Mouse (Mus musculus) spleen, embryonic (tissue): Measurements from ENCODE around the gene Atn1.
"Not testable (repeated sequence)": the region's sequence is repeated elsewhere in the genome, so short reads cannot be mapped to it uniquely, and the experiment has no call there.

Experiments
- CTCF ChIA-PET: fragments of 350-600 bp; sonication (Branson Sonifier 250); formaldehyde crosslinking; loops from one replicate; lab custom pipeline; 2022; lab: Charles Lee

Atn1 gene

DNA sequence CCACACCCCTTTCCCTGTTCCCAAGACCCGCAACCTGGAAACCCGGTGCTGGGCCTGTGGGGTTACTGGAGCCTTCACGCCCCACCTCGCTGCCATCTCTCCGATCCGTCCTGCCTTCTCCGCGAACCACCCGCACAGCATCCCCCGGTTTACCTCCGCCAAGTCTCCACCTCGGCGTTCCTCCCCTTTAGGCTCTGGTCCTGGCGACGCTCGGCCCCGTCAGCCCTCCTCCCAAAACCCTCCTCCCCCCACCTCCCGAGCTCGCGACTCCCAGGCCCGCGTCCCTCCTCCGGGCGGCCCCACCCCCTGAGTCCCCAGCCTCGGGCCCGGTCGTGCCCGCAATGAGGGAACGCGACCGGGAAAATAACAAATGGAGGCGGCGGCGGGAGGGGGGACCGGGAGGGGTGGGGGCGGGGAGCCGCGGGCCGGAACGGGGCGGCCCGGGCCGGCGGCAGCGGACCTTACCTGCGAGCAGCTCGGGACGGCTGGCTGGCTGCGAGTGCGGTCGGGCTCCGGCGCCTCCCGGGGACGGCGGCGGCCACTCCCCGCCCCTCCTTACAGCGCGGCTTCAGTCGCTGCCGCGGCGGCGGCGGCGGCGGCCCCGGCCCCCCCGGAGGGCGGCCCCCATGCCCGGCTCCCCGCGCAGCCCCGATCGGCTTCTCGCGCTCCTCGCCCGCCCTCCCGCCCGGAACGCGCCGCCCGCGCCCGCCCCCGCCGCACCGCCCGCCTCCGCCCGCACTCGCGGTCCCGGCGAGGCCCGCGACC is at the start of gene Atn1, which contains the start of gene Gm45234:
TSS of gene Atn1 (minus strand) at position 694 of the 765 bp plus-strand sequence.
TSS of gene Gm45234 (minus strand) at position 191 of the 765 bp plus-strand sequence.
- CTCF ChIA-PET: interaction anchor here (0.6 to 1.3 kb wide), 4 partner anchors 31 to 348 kb away, joined by 3 to 9 read pairs (median 5); no protein-coding TSS in a partner anchor

DNA sequence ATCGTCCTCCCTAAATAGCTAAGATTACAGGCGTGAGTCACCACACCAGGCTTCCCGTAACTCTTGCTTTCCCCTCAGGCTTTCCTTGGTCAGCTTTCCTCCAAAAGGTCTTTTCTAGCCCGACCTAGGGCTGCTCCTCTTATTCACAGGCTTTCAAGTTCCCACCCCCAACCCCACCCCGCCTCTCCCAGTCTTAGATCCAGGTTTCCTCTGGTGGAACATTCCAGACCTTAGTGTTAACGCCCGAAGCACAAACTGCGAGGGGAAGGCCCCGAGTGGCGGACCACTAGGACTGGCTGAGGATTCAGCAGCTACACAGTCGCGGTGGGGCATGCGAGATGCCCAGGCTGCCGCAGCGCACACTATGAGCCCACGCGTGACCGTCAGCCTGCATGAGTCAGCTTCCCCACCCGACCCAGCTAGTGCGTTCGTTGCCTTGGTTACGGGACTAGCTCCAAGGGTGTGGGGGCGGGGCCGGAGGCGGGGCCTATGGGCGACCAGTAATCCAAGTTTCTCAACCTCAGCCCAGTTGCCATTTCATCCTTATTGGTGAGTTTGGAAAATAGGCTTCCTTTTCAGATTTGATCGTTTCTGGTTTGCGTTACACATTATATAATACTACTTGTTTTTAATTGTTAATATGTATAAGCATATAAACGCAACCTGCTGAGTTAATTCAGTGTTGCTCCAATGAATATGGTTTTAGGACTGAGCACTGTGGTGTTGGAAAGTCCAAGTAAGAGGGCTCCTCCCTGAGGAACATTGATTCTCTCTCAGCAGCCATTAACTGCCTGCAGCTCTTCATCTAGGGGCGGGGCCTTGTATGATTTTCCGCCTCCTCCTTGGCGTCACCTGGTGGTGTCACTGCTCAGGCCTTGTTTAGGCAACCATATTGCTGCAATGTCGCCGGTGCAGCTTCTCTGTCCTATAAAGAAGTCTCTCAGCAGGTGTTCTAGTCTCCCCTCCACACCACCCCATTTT is 49.3 kb upstream of the Atn1 start:
- CTCF ChIA-PET: interaction anchor here (0.7 kb wide), 1 partner anchor 68 kb away, joined by 5 read pairs; no protein-coding TSS in a partner anchor

DNA sequence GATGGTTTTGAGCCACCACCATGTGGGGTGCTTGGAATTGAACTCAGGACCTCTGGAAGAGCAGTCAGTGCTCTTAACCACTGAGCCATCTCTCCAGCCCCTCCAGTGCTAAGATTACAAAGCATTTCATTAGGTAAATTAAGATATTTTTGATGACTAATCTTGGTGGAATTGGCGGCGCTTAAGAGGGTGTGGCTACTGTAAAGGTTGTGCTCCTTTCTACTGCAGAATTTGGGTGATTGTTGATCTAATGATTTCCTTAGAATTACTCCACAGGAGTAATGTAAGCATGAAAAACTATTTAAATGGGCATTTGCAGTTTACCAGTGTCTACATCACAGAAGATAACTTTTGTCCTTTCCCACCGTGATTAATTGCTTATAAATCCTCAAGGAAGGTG is 48.0 kb upstream of the Atn1 start:
- CTCF ChIA-PET: no interaction called here

DNA sequence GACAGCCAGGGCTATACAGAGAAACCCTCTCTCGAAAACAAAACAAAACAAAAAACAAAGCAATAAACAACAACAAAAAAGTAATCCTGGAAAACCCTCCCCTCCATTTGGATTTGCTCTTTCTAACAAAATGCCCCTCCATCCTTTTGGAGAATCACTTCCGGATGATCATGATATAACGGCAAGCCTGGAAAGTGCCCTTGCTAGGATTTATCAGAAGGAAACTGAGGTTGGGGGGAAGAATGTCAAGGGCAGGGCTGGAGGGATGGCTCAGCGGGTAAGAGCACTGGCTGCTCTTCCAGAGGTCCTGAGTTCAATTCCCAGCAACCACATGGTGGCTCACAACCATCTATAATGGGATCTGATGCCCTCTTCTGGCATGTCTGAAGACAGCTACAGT is 47.4 kb upstream of the Atn1 start:
- CTCF ChIA-PET: not testable (repeated sequence)

DNA sequence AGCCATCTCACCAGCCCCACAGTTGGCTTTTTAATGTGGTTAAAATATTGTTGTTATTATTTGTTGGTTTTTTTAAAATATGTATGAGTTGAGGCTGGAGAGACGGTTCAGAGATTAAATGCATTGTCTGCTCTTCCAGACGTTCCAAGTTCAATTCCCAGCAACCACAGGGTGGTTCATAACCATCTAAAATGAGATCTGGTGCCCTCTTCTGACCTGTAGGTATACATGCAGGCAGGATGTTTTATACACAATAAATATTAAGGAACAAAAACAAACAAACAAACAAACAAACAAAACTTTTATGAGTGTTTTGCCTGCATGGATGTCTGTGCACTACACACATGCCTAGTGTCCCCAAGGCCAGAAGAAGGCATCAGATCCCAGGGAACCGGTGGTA is 46.7 kb upstream of the Atn1 start:
- CTCF ChIA-PET: interaction anchor here (0.7 kb wide), 1 partner anchor 798 kb away, joined by 3 read pairs; no protein-coding TSS in a partner anchor

DNA sequence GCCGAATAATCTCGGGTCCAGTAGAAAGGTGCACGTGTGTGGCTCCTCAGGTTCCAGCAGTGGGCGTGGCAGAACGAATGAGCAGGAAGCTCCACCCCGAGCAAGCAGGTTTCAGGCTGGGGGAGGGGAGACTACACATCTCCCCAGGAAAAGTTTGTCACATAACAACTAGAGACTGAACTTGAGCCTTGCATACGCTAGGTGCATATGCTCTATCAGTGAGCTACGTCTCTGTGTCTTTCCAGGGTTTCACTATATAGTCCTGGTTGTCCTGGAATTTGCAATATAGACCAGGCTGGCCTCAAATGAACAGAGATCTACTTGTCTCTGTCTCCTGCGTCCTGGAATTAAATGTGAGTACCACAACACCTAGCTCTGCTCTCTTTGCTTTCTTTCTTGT is 46.1 kb upstream of the Atn1 start:
- CTCF ChIA-PET: not testable (repeated sequence)

DNA sequence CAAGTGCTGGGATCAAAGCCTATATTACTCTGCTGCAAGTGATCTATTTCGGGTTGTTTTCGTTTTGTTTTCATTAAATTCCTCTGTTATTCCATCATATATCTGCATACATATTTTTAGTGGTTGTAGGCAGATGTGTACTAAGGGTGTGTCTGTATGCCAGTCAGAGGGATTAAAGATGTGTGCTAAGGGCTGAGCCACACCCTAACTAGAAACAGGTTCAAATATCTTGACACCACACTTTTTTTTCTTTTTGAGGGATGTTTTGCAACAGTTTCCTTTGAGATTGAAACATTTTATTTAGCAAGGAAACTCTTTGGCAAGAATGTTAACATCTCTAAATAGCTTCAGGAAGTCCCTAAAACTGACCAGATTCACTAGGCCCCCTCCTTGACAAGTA is 39.9 kb upstream of the Atn1 start:
- CTCF ChIA-PET: no interaction called here

DNA sequence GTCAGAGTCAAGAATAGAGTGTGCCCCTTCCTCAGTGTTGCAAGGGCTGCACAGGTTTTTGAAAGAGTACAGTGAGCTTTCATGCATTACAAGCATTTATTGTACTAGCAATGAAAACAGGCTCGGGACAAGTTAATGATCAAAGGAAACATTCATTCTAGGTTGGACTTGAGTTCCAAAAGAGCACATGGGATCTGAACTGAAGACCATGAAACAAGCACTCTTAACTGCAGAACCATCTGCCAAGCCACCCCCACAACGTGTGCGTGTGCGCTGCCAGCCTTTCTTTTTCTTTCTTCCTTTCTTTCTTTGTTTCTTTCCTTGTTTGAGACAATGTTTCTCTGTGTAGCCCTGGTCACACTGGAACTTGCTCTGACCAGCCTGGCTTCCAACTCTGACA is 39.5 kb upstream of the Atn1 start:
- CTCF ChIA-PET: no interaction called here

DNA sequence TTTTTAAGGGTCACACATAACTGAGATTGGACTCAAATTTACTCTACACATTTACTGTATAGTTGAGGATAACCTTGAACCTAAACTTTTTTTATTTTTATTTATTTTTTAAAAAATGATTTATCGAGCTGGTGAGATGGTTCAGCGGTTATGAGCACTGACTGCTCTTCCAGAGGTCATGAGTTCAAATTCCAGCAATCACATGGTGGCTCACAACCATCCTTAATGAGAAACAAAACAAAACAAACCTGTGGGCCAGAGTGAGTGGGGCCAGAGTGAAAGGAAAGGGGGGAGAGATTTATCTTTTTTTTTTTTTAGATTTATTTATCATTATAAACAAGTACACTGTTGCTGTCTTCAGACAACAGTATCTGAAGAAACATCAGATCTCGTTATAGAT is 35.6 kb upstream of the Atn1 start:
- CTCF ChIA-PET: no interaction called here

DNA sequence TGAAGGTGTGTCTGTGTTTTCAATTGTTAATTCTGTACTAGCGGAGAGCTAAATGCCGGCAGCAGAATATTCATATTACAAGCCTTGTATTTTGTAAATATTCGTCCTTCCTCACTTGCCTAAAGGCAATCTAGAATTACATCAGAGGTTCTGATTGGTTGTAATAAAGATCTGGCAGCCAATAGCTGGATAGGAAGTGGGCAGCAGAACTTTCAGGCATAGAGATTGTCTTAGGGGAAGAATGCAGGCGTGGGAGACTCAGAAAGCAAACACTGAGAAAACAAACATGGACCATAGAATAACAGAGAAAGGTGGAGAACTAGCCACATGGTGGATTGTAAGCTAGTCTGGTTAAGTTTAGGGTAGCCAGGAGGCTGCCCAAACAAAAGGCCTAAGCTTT is 33.8 kb upstream of the Atn1 start:
- CTCF ChIA-PET: interaction anchor here (0.6 kb wide), 1 partner anchor 263 kb away, joined by 3 read pairs; no protein-coding TSS in a partner anchor

DNA sequence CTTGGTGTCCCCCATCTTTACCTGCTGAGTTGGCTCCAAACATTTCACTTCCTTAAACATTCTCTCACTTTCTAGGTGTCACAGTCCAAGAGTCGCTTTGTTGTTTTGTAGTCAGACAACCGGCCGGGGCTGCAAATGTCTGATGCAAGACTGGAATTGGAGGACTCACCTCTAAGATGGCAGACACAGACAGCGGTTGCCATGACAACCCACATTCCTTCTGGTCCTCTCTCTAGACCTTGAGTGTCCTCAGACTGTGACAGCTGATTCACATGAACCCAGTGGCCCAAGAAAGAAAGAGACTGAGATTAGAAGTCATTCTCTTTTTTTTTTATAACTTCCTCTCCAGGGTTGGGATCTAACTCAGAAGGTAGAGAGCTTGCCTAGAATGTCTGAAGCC is 33.2 kb upstream of the Atn1 start:
- CTCF ChIA-PET: no interaction called here

DNA sequence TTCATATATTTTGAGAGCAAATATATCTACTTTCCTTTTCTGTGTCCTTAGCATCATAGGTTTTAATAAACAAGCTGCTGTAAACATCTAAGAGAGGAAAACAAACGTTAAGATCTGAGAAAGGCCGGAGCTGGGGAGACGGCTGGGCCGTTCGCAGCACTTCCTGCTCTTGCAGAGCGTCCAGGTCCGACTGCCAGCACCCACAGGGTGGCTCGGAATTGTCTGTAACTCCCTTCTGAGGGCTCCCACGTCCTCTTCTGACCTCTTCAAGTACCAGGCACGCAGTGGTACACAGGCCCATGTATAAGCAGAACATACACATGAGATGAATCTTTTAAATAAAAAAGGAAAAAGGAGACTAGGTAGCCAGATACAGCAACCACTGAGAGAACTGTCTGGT is 31.4 kb upstream of the Atn1 start:
- CTCF ChIA-PET: no interaction called here

DNA sequence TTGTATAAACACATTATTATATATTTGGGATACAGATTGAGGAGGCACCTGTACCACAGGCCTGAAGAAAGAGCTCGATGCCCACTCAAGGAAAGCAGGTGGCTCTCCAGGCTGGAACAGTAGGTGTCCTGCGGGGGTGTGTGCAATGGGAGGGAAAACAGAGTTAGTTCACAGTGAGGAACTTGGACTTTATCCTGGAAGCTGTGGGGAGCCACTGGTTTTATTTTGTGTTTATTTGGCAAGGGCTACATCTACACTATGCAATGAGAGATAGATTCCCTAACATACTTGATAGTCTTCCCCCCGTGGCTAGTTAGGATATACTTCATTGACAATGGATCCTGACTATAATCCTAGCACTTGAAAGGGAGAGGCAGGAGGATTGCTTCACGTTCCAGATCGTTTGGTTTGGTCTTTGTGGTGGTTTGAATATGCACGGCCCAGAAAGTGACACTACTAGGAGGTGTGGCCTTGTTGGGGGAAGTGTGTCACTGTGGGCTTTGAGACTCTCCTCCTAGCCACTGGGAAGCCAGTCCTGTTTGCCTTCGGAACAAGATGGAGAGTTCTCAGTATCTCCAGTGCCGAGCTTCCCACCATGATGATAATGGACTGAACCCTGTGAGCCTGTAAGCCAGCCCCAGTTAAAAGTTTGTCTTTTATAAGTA is 30.6 kb upstream of the Atn1 start:
- CTCF ChIA-PET: no interaction called here

DNA sequence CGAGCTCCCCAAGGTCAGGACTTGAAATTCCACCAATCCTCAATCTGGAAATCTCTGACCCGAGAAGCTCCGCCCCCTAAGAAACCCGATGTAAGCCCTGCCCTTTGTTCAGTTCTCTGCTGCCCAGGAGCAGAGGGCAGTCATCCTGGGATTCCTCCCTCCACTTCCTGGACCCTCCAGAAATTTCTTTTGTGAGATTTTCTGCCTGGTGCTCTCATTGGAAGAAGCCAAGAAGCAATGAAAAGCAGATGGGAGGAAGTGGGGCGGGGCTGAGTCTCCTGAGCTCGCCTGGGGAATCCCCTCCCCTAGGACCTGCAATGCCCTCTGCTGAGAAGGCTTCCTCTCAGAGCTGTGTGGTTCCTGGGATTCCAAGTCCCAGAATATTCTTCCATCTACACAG is 26.1 kb upstream of the Atn1 start:
- CTCF ChIA-PET: interaction anchor here (0.6 kb wide), 1 partner anchor 32 kb away, joined by 3 read pairs; the partner anchor contains the start of gene Tpi1

DNA sequence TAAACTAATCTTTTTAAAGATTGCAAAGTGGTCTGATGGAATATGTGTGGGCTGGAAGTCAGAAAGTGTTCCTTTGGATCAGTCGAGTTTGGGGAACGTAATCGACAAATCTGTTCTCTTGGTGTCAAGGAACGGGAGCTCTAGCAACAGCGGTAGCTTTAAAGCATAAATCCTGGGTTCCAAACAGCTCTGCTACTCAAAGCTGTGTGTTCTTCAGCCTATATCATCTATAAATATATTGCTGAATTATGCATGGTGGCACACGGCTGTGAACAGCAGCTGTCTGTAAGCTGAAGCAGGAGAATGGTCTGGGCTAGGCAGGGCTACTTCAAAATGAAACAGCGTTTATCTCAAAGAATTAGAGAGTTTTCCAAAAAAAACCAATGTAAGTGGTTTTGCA is 24.6 kb upstream of the Atn1 start:
- CTCF ChIA-PET: no interaction called here

DNA sequence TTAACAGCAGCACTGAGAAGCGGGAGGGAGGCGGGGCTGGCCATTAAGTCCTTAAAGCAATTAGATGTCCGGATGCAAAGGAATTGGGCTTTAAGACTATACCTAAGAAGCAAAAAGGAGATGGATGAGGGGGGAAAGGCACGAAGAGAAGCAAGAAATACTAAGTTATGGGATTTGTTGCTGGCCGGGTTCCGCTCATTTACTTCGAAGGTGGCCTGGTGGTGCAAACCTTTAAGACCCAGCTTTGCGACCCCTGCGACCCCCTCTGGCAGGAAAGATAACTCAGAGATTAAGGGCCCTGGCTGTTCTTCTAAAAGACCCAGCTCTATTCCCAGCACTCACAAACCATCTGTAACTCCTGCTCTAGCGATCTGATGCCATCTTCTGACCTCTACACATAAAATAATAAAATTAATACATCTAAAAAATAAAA is 23.7 kb upstream of the Atn1 start:
- CTCF ChIA-PET: interaction anchor here (0.6 kb wide), 1 partner anchor 322 kb away, joined by 3 read pairs; no protein-coding TSS in a partner anchor

DNA sequence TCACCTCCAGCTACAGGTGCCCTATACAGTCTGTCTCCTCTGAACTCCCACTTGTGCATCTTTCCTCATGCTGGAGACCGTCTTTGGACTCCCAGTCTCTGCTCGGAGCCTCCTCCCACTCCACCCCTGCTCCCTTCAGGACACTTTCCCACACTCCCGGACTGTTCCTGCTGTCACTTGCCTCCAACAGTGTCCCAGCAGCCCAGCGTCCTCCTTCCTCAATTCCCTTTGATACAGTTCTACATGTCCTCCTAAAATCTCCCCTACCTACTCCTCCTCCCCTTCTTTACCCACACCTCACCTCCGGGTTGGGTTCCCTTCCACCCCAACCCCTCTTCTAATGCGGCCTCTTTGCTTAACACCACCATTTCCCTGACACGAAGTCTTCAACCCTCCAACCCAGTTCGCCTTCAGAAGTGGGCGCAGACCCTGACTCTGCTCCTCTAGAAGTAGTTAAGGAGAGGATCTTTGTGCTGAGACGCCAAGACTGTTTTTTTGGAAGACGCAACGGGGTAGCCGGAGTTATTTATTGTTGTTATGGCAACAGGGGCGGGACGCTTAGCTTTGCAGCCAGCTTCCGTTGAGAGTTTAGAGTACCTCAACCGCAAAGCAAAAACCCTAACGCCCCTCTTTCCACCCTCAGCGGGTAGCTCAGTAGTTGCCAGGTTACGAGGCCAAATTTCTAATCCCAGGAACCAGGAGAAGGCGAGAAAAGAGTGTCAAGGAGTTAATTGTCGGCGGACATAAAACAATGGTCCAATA is 23.1 kb upstream of the Atn1 start, which contains the start of gene Lrrc23:
TSS of gene Lrrc23 (minus strand) at position 506 of the 762 bp plus-strand sequence.
- CTCF ChIA-PET: interaction anchor here (0.6 kb wide), 1 partner anchor 323 kb away, joined by 3 read pairs; no protein-coding TSS in a partner anchor

DNA sequence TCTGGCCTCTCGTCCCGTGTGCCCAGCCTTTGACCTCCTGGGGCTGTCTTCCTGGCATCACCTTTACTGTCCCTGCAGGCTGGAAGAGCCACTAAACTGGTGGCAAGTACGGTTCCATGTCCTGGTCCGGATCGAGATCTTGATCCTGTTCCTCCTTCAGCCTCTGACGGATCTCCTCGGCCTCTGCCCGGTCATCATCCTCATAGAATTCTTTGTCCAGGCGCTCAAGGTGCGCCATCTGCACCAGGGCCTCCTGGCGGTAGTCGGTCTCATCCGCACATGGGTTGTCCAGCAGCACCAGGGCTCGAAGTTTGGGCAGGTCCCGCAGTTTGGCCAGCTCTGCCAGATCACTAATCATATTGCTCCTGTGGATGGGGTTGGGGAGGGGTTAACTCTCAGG is 14.2 kb upstream of the Atn1 start:
- CTCF ChIA-PET: interaction anchor here (0.6 to 1.0 kb wide), 2 partner anchors 50 to 124 kb away, joined by 3 to 4 read pairs; no protein-coding TSS in a partner anchor

DNA sequence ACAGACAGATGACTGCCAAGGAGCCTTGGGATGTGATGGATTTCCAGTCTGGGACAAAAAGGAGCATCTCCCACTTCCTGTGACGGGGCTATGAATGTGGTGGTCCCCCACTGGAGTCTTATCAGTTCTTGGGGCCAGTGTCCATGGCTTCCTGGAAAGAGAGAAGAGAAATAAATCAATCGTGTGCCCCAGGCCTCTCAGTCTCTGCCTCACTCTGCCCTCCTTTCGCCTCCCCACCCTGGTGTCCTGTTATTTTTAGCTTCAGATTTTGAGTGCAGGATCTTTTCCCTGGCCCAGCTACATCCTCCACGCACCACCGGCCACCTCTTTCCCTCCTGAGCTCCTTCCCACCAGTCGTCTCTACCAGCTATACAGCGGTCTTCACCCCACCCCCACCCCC is 13.7 kb upstream of the Atn1 start:
- CTCF ChIA-PET: interaction anchor here (1.0 kb wide), 1 partner anchor 50 kb away, joined by 3 read pairs; no protein-coding TSS in a partner anchor

DNA sequence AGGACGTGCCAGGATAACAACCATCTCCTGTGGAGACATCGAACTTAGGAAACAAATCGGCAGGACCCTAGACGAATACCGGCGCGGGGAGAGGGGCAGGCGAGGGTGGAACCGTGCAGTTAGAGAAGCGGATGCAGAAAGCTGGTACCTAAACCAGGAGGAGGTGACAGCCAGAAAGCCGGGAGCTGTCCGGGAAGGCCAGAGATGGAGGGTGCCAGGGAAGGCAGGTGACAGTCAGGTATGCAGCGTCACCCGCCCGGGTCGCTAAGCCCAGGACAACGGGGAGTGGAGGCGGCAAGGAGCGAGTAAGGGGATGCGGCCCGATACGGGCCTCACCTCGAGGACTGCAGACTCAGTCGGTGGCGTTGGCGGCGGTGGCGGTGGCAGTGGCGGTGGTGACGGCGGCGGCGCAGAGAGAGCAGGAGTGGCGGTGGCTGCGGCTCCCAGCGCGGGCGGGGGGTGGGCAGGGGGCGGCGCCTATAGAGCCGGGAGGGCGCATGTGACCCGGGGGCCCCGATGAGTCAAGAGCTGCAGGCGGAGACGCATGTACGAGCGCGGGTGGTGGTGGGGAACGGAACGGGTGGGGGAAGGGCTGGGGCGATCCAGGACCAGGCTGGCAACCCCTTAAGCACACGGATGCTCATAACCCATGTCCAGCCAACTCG is 12.9 kb upstream of the Atn1 start, which contains the start of gene Eno2:
TSS of gene Eno2 (minus strand) at position 573 of the 665 bp plus-strand sequence.
- CTCF ChIA-PET: no interaction called here
